Mouse (Mus musculus): ENCODE data around the gene Tcf19. TPM values are rescaled to one million over a fixed set of nuclear protein-coding genes. Genes with fewer than 3 reads are reported as not detected.
A peak's percentile ranks its signal among the peaks of the same experiment; 100 is the strongest.

Gene Tcf19
- total RNA-seq (2014; rRNA removed) (23.2 and 30.9 TPM in 2 replicates), polyA plus RNA-seq (2015; fragmentation: Nextera tagmentation; extraction: Ambion mirVana) (16.6 and 18.2 TPM in 2 replicates)

GRCm38 (mm10) chr17:35516652-35517500 lies at the start of gene Tcf19, which contains the start of gene Cchcr1:
TSS of gene Tcf19 (minus strand) at chr17:35516824.
TSS of gene Cchcr1 (plus strand) at chr17:35517100.
- H3K9ac ChIP-seq (replicated peaks; ENCODE audit: low read length), result peak within 1 kb of the TSS; percentile 43
- DNase-seq (ENCODE audit: low spot score), result peak; percentile 97
- no peak within 1 kb of the TSS for H3K27ac ChIP-seq
- peak within 1 kb of the TSS; percentile 91 for H3K4me2 ChIP-seq (ENCODE audit: low read depth, low read length)
- no peak for TF ChIP-seq CTCF (IDR thresholded peaks at IDR 0.05; ENCODE audit: low read depth)
- peak; percentile 95 for ATAC-seq
- H3K4me1 ChIP-seq (ENCODE audit: insufficient read depth, low read length), result peaks cover 4% of the 10 kb centered on the region; the same call in 1 of the 2 replicates
- H3K4me3 ChIP-seq (ENCODE audit: low read length), result peak within 1 kb of the TSS; percentile 57
- no peaks in the 10 kb centered on the region for H3K27me3 ChIP-seq (ENCODE audit: insufficient read depth, low read length)
- no peaks in the 10 kb centered on the region for H3K9me3 ChIP-seq (ENCODE audit: low read length)
- H3K36me3 ChIP-seq (ENCODE audit: insufficient read depth, low read length), result no peaks in the 10 kb centered on the region
- under 1% methylated on average over 67 of the region's 67 CpGs for WGBS

- Histone ChIP-seq H3K27me3 (ENCODE audit: insufficient read depth, low read length) (no peaks in the 10 kb centered on the region), H3K4me1 (ENCODE audit: insufficient read depth, low read length) (no peaks in the 10 kb centered on the region), H3K27ac (no peak overlapping the region), H3K36me3 (ENCODE audit: insufficient read depth, low read length) (no peaks in the 10 kb centered on the region), H3K4me2 (ENCODE audit: low read depth, low read length) (no peak overlapping the region), H3K4me3 (ENCODE audit: low read length) (no peak overlapping the region), H3K9me3 (ENCODE audit: low read length) (no peaks in the 10 kb centered on the region), H3K9ac (replicated peaks; ENCODE audit: low read length) (no peak overlapping the region)
- no peak for ATAC-seq
- TF ChIP-seq CTCF (IDR thresholded peaks at IDR 0.05; ENCODE audit: low read depth), result no peak
- WGBS, result 57% methylated on average over 8 of the region's 8 CpGs
- no peak for DNase-seq (ENCODE audit: low spot score)
Measured at GRCm38 (mm10) chr17:35558216-35558615, 41.6 kb upstream of the Tcf19 start.

- no peak overlapping the region for H3K9ac ChIP-seq (replicated peaks; ENCODE audit: low read length)
- 70% methylated on average over 9 of the region's 9 CpGs for WGBS
- 0 out of 2 replicates have a peak, but pooled peaks have one; percentile 28 for ATAC-seq
Measured at GRCm38 (mm10) chr17:35557351-35557750, 40.7 kb upstream of the Tcf19 start.

GRCm38 (mm10) chr17:35556812-35557211 lies 40.2 kb upstream of the Tcf19 start:
- Histone ChIP-seq H3K27me3 (ENCODE audit: insufficient read depth, low read length) (no peaks in the 10 kb centered on the region), H3K36me3 (ENCODE audit: insufficient read depth, low read length) (no peaks in the 10 kb centered on the region), H3K27ac (no peak overlapping the region), H3K9me3 (ENCODE audit: low read length) (no peaks in the 10 kb centered on the region), H3K4me3 (ENCODE audit: low read length) (no peak overlapping the region), H3K9ac (replicated peaks; ENCODE audit: low read length) (no peak overlapping the region), H3K4me1 (ENCODE audit: insufficient read depth, low read length) (no peaks in the 10 kb centered on the region), H3K4me2 (ENCODE audit: low read depth, low read length) (no peak overlapping the region)
- 25% methylated on average over 5 of the region's 5 CpGs for WGBS
- ATAC-seq, result peak; percentile 43; the same call in 1 of the 2 replicates
- TF ChIP-seq CTCF (IDR thresholded peaks at IDR 0.05; ENCODE audit: low read depth), result peak; percentile 89
- peak; percentile 75 for DNase-seq (ENCODE audit: low spot score)

More at GRCm38 (mm10) chr17:35557351-35557750, 40.7 kb upstream of the Tcf19 start:
- H3K9me3 ChIP-seq (ENCODE audit: low read length), result no peaks in the 10 kb centered on the region
- no peak for DNase-seq (ENCODE audit: low spot score)
- no peak overlapping the region for H3K27ac ChIP-seq
- H3K4me3 ChIP-seq (ENCODE audit: low read length), result no peak overlapping the region
- H3K27me3 ChIP-seq (ENCODE audit: insufficient read depth, low read length), result no peaks in the 10 kb centered on the region
- no peak for TF ChIP-seq CTCF (IDR thresholded peaks at IDR 0.05; ENCODE audit: low read depth)
- no peaks in the 10 kb centered on the region for H3K36me3 ChIP-seq (ENCODE audit: insufficient read depth, low read length)
- H3K4me2 ChIP-seq (ENCODE audit: low read depth, low read length), result no peak overlapping the region
- H3K4me1 ChIP-seq (ENCODE audit: insufficient read depth, low read length), result no peaks in the 10 kb centered on the region

GRCm38 (mm10) chr17:35556186-35556765 lies 39.7 kb upstream of the Tcf19 start:
- no peak overlapping the region for H3K4me2 ChIP-seq (ENCODE audit: low read depth, low read length)
- H3K4me1 ChIP-seq (ENCODE audit: insufficient read depth, low read length), result no peaks in the 10 kb centered on the region
- no peaks in the 10 kb centered on the region for H3K9me3 ChIP-seq (ENCODE audit: low read length)
- WGBS, result 88% methylated on average over 13 of the region's 13 CpGs
- H3K9ac ChIP-seq (replicated peaks; ENCODE audit: low read length), result no peak overlapping the region
- ATAC-seq (no peak), DNase-seq (ENCODE audit: low spot score) (no peak)
- no peak overlapping the region for H3K4me3 ChIP-seq (ENCODE audit: low read length)
- no peak for TF ChIP-seq CTCF (IDR thresholded peaks at IDR 0.05; ENCODE audit: low read depth)
- H3K27me3 ChIP-seq (ENCODE audit: insufficient read depth, low read length), result no peaks in the 10 kb centered on the region
- no peak overlapping the region for H3K27ac ChIP-seq
- H3K36me3 ChIP-seq (ENCODE audit: insufficient read depth, low read length), result no peaks in the 10 kb centered on the region

- WGBS, result 92% methylated on average over 18 of the region's 18 CpGs
- DNase-seq (ENCODE audit: low spot score) (no peak), ATAC-seq (no peak)
- no peak overlapping the region for H3K27ac ChIP-seq
- H3K9me3 ChIP-seq (ENCODE audit: low read length), result no peaks in the 10 kb centered on the region
- no peaks in the 10 kb centered on the region for H3K36me3 ChIP-seq (ENCODE audit: insufficient read depth, low read length)
- TF ChIP-seq CTCF (IDR thresholded peaks at IDR 0.05; ENCODE audit: low read depth), result no peak
- H3K27me3 ChIP-seq (ENCODE audit: insufficient read depth, low read length), result no peaks in the 10 kb centered on the region
- H3K9ac ChIP-seq (replicated peaks; ENCODE audit: low read length), result no peak overlapping the region
- H3K4me3 ChIP-seq (ENCODE audit: low read length), result no peak overlapping the region
- no peaks in the 10 kb centered on the region for H3K4me1 ChIP-seq (ENCODE audit: insufficient read depth, low read length)
- H3K4me2 ChIP-seq (ENCODE audit: low read depth, low read length), result no peak overlapping the region
Measured at GRCm38 (mm10) chr17:35554761-35555397, 38.3 kb upstream of the Tcf19 start.

Data from hindbrain, postnatal 0 days (tissue).